Mouse (Mus musculus): ENCODE measurements around the gene Gpr137c. TPM values are rescaled to one million over a fixed set of nuclear protein-coding genes. Genes with fewer than 3 reads are reported as not detected.

Gpr137c gene
- 1.4 and 1.5 TPM in 2 replicates for polyA plus RNA-seq (2015; fragmentation: Nextera tagmentation; extraction: Ambion mirVana)

- Histone ChIP-seq H3K27ac (peak within 1 kb of the TSS; percentile 92), H3K9me3 (no peaks in the 10 kb centered on the region), H3K36me3 (no peaks in the 10 kb centered on the region), H3K4me2 (peak within 1 kb of the TSS; percentile 93), H3K4me3 (peak within 1 kb of the TSS; percentile 68), H3K9ac (peak within 1 kb of the TSS; percentile 61), H3K27me3 (no peaks in the 10 kb centered on the region), H3K4me1 (peaks cover 8% of the 10 kb centered on the region)
- ATAC-seq (ENCODE audit: borderline replicate concordance, extremely low read depth, low FRiP score, low TSS enrichment) = peak; percentile 99
- under 1% methylated on average over 77 of the region's 86 CpGs for WGBS
Measured at GRCm38 (mm10) chr14:45219281-45220089, at the start of gene Gpr137c. Gene Gpr137c, plus strand, starts transcription at chr14:45219717.

GRCm38 (mm10) chr14:45172260-45172659 lies 47.3 kb upstream of the Gpr137c start:
- H3K9me3 ChIP-seq = no peaks in the 10 kb centered on the region
- H3K27ac ChIP-seq = no peak overlapping the region
- no peaks in the 10 kb centered on the region for H3K27me3 ChIP-seq
- WGBS = 96% methylated on average over 5 of the region's 5 CpGs
- no peak for ATAC-seq (ENCODE audit: borderline replicate concordance, extremely low read depth, low FRiP score, low TSS enrichment)
- no peak overlapping the region for H3K4me3 ChIP-seq
- no peak overlapping the region for H3K9ac ChIP-seq
- H3K4me1 ChIP-seq = peaks cover 6% of the 10 kb centered on the region
- no peak overlapping the region for H3K4me2 ChIP-seq
- no peaks in the 10 kb centered on the region for H3K36me3 ChIP-seq

GRCm38 (mm10) chr14:45175012-45175740 lies 44.3 kb upstream of the Gpr137c start:
- Histone ChIP-seq H3K9me3 (no peaks in the 10 kb centered on the region), H3K4me2 (no peak overlapping the region)
- WGBS = 59% methylated on average over 14 of the region's 14 CpGs

GRCm38 (mm10) chr14:45179186-45179585 lies 40.3 kb upstream of the Gpr137c start:
- no peak overlapping the region for H3K4me2 ChIP-seq
- ATAC-seq (ENCODE audit: borderline replicate concordance, extremely low read depth, low FRiP score, low TSS enrichment) = no peak
- WGBS = 51% methylated on average over 2 of the region's 2 CpGs

More at GRCm38 (mm10) chr14:45175012-45175740, 44.3 kb upstream of the Gpr137c start:
- H3K27me3 ChIP-seq = no peaks in the 10 kb centered on the region
- no peak overlapping the region for H3K4me3 ChIP-seq
- ATAC-seq (ENCODE audit: borderline replicate concordance, extremely low read depth, low FRiP score, low TSS enrichment) = no peak
- no peak overlapping the region for H3K9ac ChIP-seq
- no peak overlapping the region for H3K27ac ChIP-seq
- no peaks in the 10 kb centered on the region for H3K36me3 ChIP-seq
- H3K4me1 ChIP-seq = peaks cover 6% of the 10 kb centered on the region

GRCm38 (mm10) chr14:45179606-45180005 lies 39.9 kb upstream of the Gpr137c start:
- Histone ChIP-seq H3K9me3 (no peaks in the 10 kb centered on the region), H3K36me3 (no peaks in the 10 kb centered on the region), H3K27me3 (no peaks in the 10 kb centered on the region), H3K4me2 (no peak overlapping the region), H3K9ac (no peak overlapping the region), H3K4me3 (no peak overlapping the region), H3K4me1 (peaks cover 6% of the 10 kb centered on the region), H3K27ac (no peak overlapping the region)
- no peak for ATAC-seq (ENCODE audit: borderline replicate concordance, extremely low read depth, low FRiP score, low TSS enrichment)
- WGBS = 72% methylated on average over 2 of the region's 2 CpGs

More at GRCm38 (mm10) chr14:45179186-45179585, 40.3 kb upstream of the Gpr137c start:
- H3K4me3 ChIP-seq = no peak overlapping the region
- H3K9ac ChIP-seq = no peak overlapping the region
- no peaks in the 10 kb centered on the region for H3K9me3 ChIP-seq
- no peaks in the 10 kb centered on the region for H3K27me3 ChIP-seq
- H3K36me3 ChIP-seq = no peaks in the 10 kb centered on the region
- peaks cover 6% of the 10 kb centered on the region for H3K4me1 ChIP-seq
- H3K27ac ChIP-seq = no peak overlapping the region

- Histone ChIP-seq H3K9me3 (no peaks in the 10 kb centered on the region), H3K36me3 (no peaks in the 10 kb centered on the region), H3K9ac (no peak overlapping the region), H3K27me3 (no peaks in the 10 kb centered on the region), H3K4me3 (no peak overlapping the region), H3K27ac (no peak overlapping the region), H3K4me2 (no peak overlapping the region), H3K4me1 (no peaks in the 10 kb centered on the region)
- WGBS = 59% methylated on average over 4 of the region's 4 CpGs
- ATAC-seq (ENCODE audit: borderline replicate concordance, extremely low read depth, low FRiP score, low TSS enrichment) = no peak
Measured at GRCm38 (mm10) chr14:45181611-45182010, 37.9 kb upstream of the Gpr137c start.

GRCm38 (mm10) chr14:45190999-45191398 lies 28.5 kb upstream of the Gpr137c start:
- Histone ChIP-seq H3K36me3 (no peaks in the 10 kb centered on the region), H3K4me3 (no peak overlapping the region), H3K4me1 (no peaks in the 10 kb centered on the region), H3K27me3 (no peaks in the 10 kb centered on the region), H3K9me3 (no peaks in the 10 kb centered on the region), H3K4me2 (no peak overlapping the region), H3K27ac (no peak overlapping the region), H3K9ac (no peak overlapping the region)
- 75% methylated on average over 2 of the region's 2 CpGs for WGBS
- no peak for ATAC-seq (ENCODE audit: borderline replicate concordance, extremely low read depth, low FRiP score, low TSS enrichment)

GRCm38 (mm10) chr14:45200607-45201006 lies 18.9 kb upstream of the Gpr137c start:
- Histone ChIP-seq H3K9me3 (no peaks in the 10 kb centered on the region), H3K9ac (no peak overlapping the region), H3K27ac (no peak overlapping the region), H3K27me3 (no peaks in the 10 kb centered on the region), H3K4me1 (no peaks in the 10 kb centered on the region), H3K4me3 (no peak overlapping the region), H3K36me3 (no peaks in the 10 kb centered on the region), H3K4me2 (no peak overlapping the region)
- no peak for ATAC-seq (ENCODE audit: borderline replicate concordance, extremely low read depth, low FRiP score, low TSS enrichment)

GRCm38 (mm10) chr14:45210683-45211082 lies 8.8 kb upstream of the Gpr137c start:
- Histone ChIP-seq H3K9me3 (no peaks in the 10 kb centered on the region), H3K9ac (no peak overlapping the region), H3K4me3 (no peak overlapping the region), H3K36me3 (no peaks in the 10 kb centered on the region), H3K4me2 (no peak overlapping the region), H3K4me1 (no peaks in the 10 kb centered on the region), H3K27me3 (no peaks in the 10 kb centered on the region), H3K27ac (no peak overlapping the region)
- WGBS = 50% methylated on average over 4 of the region's 4 CpGs
- no peak for ATAC-seq (ENCODE audit: borderline replicate concordance, extremely low read depth, low FRiP score, low TSS enrichment)

- no peaks in the 10 kb centered on the region for H3K27me3 ChIP-seq
- no peak overlapping the region for H3K27ac ChIP-seq
- no peak overlapping the region for H3K4me2 ChIP-seq
- H3K4me1 ChIP-seq = no peaks in the 10 kb centered on the region
- H3K9ac ChIP-seq = no peak overlapping the region
- no peaks in the 10 kb centered on the region for H3K36me3 ChIP-seq
- no peak overlapping the region for H3K4me3 ChIP-seq
- no peak for ATAC-seq (ENCODE audit: borderline replicate concordance, extremely low read depth, low FRiP score, low TSS enrichment)
- WGBS = 93% methylated on average over 1 of the region's 1 CpGs
- no peaks in the 10 kb centered on the region for H3K9me3 ChIP-seq
Measured at GRCm38 (mm10) chr14:45211431-45211830, 8.1 kb upstream of the Gpr137c start.

GRCm38 (mm10) chr14:45216711-45217340 lies 2.7 kb upstream of the Gpr137c start:
- no peak overlapping the region for H3K27ac ChIP-seq
- no peaks in the 10 kb centered on the region for H3K27me3 ChIP-seq
- no peaks in the 10 kb centered on the region for H3K9me3 ChIP-seq
- WGBS = 86% methylated on average over 9 of the region's 9 CpGs
- ATAC-seq (ENCODE audit: borderline replicate concordance, extremely low read depth, low FRiP score, low TSS enrichment) = no peak
- H3K9ac ChIP-seq = no peak overlapping the region
- H3K4me1 ChIP-seq = peaks cover 8% of the 10 kb centered on the region
- H3K4me3 ChIP-seq = no peak overlapping the region
- H3K36me3 ChIP-seq = no peaks in the 10 kb centered on the region
- no peak overlapping the region for H3K4me2 ChIP-seq

GRCm38 (mm10) chr14:45217693-45218092 lies 1.8 kb upstream of the Gpr137c start:
- WGBS = 65% methylated on average over 4 of the region's 4 CpGs
- no peak for ATAC-seq (ENCODE audit: borderline replicate concordance, extremely low read depth, low FRiP score, low TSS enrichment)
- H3K9me3 ChIP-seq = no peaks in the 10 kb centered on the region
- no peak overlapping the region for H3K9ac ChIP-seq
- H3K27ac ChIP-seq = no peak overlapping the region
- no peak overlapping the region for H3K4me3 ChIP-seq
- H3K36me3 ChIP-seq = no peaks in the 10 kb centered on the region
- H3K4me1 ChIP-seq = peaks cover 8% of the 10 kb centered on the region
- H3K4me2 ChIP-seq = 0 out of 2 replicates have a peak overlapping the region, but pooled peaks have one; percentile 68
- no peaks in the 10 kb centered on the region for H3K27me3 ChIP-seq

Data from lung, embryonic 15.5 days (tissue).